Mouse (Mus musculus) heart, embryonic 13.5 days (tissue): ENCODE data around the gene Plekho2. TPM values are rescaled to one million over a fixed set of nuclear protein-coding genes. Genes with fewer than 3 reads are reported as not detected.
A peak's percentile ranks its signal among the peaks of the same experiment; 100 is the strongest.

Experiments
- ATAC-seq: fragments of 200-750 bp; cut with Nextera tagmentation; 2 replicates; pipeline ENCODE4 v1.8.0; 2017; ENCODE audit warnings: moderate TSS enrichment; ENCODE audit not compliant: insufficient number of reproducible peaks, low FRiP score, low TSS enrichment; ENCODE audit errors: extremely low read depth
- H3K27ac ChIP-seq: fragments of 300-500 bp; sonication (generic); replicated peaks from 2 replicates; pipeline ENCODE4 v1.5.1; 2015; ENCODE audit warnings: moderate library complexity, mild to moderate bottlenecking, inconsistent platforms
- H3K27me3 ChIP-seq: fragments of 300-500 bp; sonication (generic); replicated peaks from 2 replicates; pipeline ENCODE4 v1.6.1; 2015; ENCODE audit warnings: mild to moderate bottlenecking, inconsistent platforms
- H3K36me3 ChIP-seq: fragments of 300-500 bp; sonication (generic); 2 replicates; pipeline ENCODE4 v1.6.1; 2015; ENCODE audit warnings: mild to moderate bottlenecking, inconsistent platforms
- H3K4me1 ChIP-seq: fragments of 300-500 bp; sonication (generic); 2 replicates; pipeline ENCODE4 v1.6.1; 2015; ENCODE audit warnings: inconsistent platforms
- H3K4me2 ChIP-seq: fragments of 300-500 bp; sonication (generic); 2 replicates; pipeline ENCODE4 v1.6.1; 2015; ENCODE audit warnings: inconsistent platforms, mild to moderate bottlenecking, moderate library complexity
- H3K4me3 ChIP-seq: fragments of 300-500 bp; sonication (generic); 2 replicates; pipeline ENCODE4 v1.5.1; 2015; ENCODE audit warnings: moderate library complexity, mild to moderate bottlenecking, inconsistent platforms
- H3K9ac ChIP-seq: fragments of 300-500 bp; sonication (generic); 2 replicates; pipeline ENCODE4 v1.6.1; 2015; ENCODE audit warnings: inconsistent platforms, mild to moderate bottlenecking, moderate library complexity
- H3K9me3 ChIP-seq: fragments of 300-500 bp; sonication (generic); 2 replicates; pipeline ENCODE4 v1.6.1; 2016; ENCODE audit warnings: inconsistent platforms
- WGBS: fragments of 180-500 bp; shearing (Covaris S2); methylation state at CpG from one replicate; pipeline ENCODE4 v1.1.7; 2015; ENCODE audit warnings: mixed read lengths; 5-methylcytosine and 5-hydroxymethylcytosine counted together
- polyA plus RNA-seq: library from polyadenylated mRNA; unstranded; fragments of >200 nt; fragmentation: Nextera tagmentation; extraction: Ambion mirVana; gene quantifications from 2 replicates; pipeline ENCODE4 v1.2.1, GENCODE M21; 2015

Plekho2 gene
- polyA plus RNA-seq, 1 experiment from 2014 or later, result 10.7 TPM

DNA sequence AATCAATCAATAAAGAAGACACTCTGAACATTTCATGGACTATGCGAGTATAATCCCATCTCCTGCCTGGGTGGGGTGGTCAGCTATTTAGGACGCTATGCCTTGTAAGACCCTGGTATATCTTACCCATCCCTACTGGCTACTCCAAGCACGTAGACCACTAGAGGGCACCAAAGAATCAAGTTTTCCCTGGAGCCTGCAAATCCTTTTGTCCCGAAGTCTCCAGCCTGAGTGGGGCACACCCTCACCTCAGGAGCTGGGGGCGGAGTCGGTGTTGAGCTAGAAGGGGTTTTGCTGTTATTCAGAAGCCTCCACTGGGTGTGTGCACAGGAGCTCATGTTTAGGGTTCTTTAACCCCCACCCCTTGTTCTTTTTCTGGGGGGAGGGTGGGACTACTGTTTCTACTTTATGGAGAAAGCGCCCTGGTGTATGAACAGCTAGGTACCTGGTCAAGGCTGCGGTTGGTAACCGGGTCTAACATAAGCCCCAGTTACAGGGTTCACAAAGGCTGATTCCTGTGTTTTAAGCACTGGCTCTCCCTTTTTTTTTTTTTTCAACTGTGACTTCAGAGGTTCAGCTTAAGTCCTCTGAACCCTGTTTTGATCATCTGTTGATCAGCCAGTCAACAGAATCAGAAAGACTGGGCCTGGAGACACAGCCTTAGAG lies 25.8 kb upstream of the Plekho2 start:
- peak overlapping the region; percentile 62 for H3K4me2 ChIP-seq
- no peaks in the 10 kb centered on the region for H3K36me3 ChIP-seq
- H3K9me3 ChIP-seq, result no peaks in the 10 kb centered on the region
- ATAC-seq, result 0 out of 2 replicates have a peak, but pooled peaks have one; percentile 53
- no peak overlapping the region for H3K27ac ChIP-seq
- peak overlapping the region; percentile 69 for H3K9ac ChIP-seq
- no peaks in the 10 kb centered on the region for H3K27me3 ChIP-seq
- peak overlapping the region; percentile 27 for H3K4me3 ChIP-seq
- H3K4me1 ChIP-seq, result peaks cover 21% of the 10 kb centered on the region
- WGBS, result 7% methylated on average over 9 of the region's 9 CpGs

DNA sequence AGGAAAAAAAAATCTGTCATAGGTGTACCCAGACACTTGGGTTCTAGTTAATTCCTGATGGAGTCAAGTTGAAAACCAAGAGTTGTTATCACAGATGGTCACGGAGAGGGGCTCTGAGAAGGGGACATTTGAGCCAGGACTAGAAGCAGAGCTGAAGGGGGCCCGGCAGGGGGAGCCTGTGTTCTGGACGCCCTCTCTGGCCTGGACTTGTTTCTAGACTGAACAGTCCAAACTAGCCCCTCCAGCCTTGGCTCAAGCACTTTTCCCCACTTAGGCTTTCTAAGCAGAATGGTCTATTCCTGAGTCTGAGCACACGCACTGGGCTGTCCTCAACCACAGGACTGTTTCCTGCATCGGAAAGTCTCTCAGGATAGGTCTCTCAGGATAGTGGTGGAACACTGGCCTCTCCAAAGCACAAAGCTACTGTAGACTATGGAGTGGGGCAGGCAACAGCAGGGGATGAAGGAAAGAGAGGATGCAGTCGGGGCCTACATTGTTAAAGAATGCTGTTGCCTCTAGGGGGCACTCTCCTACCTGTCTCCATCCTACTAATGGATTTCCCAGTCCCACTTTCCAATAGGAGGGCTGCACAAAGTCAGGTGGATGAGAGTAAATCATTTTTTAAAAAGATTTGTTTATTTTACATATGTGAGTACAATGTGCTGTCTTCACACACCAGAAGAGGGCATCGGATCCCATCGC lies 23.7 kb upstream of the Plekho2 start:
- no peak overlapping the region for H3K4me3 ChIP-seq
- ATAC-seq, result no peak
- H3K4me2 ChIP-seq, result no peak overlapping the region
- H3K36me3 ChIP-seq, result no peaks in the 10 kb centered on the region
- H3K27me3 ChIP-seq, result no peaks in the 10 kb centered on the region
- H3K4me1 ChIP-seq, result peaks cover 21% of the 10 kb centered on the region
- no peaks in the 10 kb centered on the region for H3K9me3 ChIP-seq
- no peak overlapping the region for H3K9ac ChIP-seq
- H3K27ac ChIP-seq, result no peak overlapping the region
- WGBS, result 46% methylated on average over 8 of the region's 8 CpGs

DNA sequence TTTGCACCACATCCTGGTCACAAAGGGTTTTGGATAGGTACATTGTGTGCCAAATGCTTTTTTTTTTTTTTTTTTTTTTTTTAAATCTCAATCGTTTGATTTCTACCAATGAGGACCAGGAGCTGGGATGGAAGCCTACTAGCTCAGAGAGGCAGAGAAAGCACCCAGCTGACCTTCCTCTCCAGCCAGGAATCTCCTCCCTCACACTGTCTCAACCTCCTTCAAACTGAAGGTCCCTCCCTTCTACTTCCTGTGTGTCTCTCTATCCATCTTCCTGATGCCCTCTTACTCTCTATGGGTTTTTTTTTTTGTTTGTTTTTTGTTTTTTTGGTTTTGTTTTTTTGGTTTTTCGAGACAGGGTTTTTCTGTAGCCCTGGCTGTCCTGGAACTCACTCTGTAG lies 21.1 kb upstream of the Plekho2 start:
- H3K27me3 ChIP-seq, result no peaks in the 10 kb centered on the region
- 71% methylated on average over 2 of the region's 2 CpGs for WGBS
- H3K4me1 ChIP-seq, result peaks cover 4% of the 10 kb centered on the region
- no peak overlapping the region for H3K4me3 ChIP-seq
- no peak for ATAC-seq
- H3K4me2 ChIP-seq, result no peak overlapping the region
- no peaks in the 10 kb centered on the region for H3K9me3 ChIP-seq
- H3K9ac ChIP-seq, result no peak overlapping the region
- H3K36me3 ChIP-seq, result peaks cover 1% of the 10 kb centered on the region
- H3K27ac ChIP-seq, result no peak overlapping the region

DNA sequence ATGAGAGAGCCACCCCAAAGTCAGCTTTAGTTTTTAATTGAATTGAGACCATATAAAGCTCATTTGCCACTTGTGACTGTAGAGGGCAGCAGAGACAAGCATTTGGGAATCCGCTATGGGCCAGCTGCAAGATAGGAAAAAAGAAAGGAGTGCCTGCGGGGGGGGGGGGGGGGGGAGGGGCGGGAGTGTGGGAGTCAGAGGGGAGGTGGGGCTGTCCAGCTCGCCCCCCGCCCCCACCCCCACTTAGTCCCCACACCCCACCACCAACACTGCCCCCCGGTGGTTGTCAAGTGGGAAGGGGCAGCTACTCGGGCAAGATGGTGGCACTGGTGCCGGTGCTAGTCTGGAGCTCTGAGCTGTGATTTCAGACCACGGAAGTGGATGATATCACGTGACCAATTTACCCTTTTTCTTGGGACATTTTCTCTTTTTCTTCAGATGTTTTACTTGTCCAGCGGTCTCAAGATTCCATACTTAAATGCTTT lies 19.0 kb upstream of the Plekho2 start:
- WGBS, result 48% methylated on average over 8 of the region's 11 CpGs
- no peak for ATAC-seq

DNA sequence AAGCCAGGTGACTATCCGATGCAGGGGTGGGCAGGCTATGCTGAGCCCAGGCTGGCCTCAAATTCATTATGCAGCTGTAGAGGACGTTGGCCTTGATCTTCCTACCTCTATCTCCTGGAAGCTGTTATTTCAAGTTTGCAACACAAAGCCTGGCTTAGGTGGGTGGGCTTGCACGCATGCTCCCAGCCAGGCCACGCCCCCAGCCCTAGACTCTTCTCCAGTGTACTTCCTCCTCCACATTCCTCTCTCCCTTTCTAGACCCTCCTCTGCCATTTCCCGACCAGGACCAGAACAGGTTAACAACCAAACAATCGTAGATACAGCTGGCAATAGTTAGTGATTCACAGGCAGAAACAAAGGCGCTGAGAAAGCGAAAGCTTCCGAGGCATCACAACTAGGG lies 13.8 kb upstream of the Plekho2 start:
- H3K9ac ChIP-seq, result no peak overlapping the region
- ATAC-seq, result no peak
- no peaks in the 10 kb centered on the region for H3K9me3 ChIP-seq
- H3K27ac ChIP-seq, result no peak overlapping the region
- H3K4me3 ChIP-seq, result no peak overlapping the region
- H3K4me1 ChIP-seq, result peaks cover 11% of the 10 kb centered on the region
- H3K4me2 ChIP-seq, result no peak overlapping the region
- H3K27me3 ChIP-seq, result no peaks in the 10 kb centered on the region
- 83% methylated on average over 9 of the region's 9 CpGs for WGBS
- peaks cover 67% of the 10 kb centered on the region for H3K36me3 ChIP-seq

More for the DNA sequence above, 19.0 kb upstream of the Plekho2 start:
- Histone ChIP-seq H3K9ac (no peak overlapping the region), H3K4me3 (peak overlapping the region; percentile 26), H3K9me3 (no peaks in the 10 kb centered on the region), H3K36me3 (peaks cover 23% of the 10 kb centered on the region), H3K27me3 (no peaks in the 10 kb centered on the region), H3K4me2 (peak overlapping the region; percentile 42), H3K4me1 (no peaks in the 10 kb centered on the region), H3K27ac (no peak overlapping the region)

DNA sequence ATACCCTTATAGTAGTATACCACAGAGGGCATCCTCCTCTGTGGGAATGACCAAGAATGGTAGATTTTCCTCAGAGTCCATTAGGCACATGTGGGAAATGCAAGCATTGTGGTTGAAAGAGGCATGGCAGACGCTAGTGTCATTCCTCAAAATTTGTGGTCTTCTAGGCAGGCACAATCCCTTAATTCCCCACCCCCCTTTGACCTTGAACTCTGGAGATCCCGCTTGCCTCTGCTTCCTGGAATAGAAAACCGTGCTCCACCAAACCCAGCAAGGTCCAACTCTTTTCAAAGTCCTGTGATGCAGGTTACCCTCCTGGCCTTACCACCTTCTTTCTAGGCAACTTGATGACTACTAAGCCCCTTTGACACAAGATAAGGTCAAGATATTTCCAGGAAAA lies 12.9 kb upstream of the Plekho2 start:
- no peak overlapping the region for H3K4me3 ChIP-seq
- no peak overlapping the region for H3K9ac ChIP-seq
- 83% methylated on average over 3 of the region's 3 CpGs for WGBS
- peaks cover 67% of the 10 kb centered on the region for H3K36me3 ChIP-seq
- no peak overlapping the region for H3K27ac ChIP-seq
- no peak overlapping the region for H3K4me2 ChIP-seq
- no peak for ATAC-seq
- no peaks in the 10 kb centered on the region for H3K9me3 ChIP-seq
- H3K4me1 ChIP-seq, result peaks cover 19% of the 10 kb centered on the region
- no peaks in the 10 kb centered on the region for H3K27me3 ChIP-seq

DNA sequence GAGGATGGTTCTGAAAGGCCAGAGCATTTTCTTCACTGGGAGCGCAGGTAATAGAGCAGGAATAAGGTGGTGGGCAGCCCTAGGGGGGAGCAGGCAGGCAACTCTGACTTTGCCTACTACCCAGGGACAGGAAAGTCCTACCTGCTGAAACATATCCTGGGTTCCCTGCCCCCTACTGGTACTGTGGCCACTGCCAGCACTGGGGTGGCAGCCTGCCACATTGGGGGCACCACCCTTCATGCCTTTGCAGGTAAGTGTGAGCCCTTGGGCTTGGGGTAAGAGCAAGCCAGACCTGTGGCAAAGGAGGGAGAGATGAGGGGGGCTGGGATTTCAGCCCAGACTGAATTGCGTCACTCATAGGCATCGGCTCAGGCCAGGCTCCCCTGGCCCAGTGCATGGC lies 9.3 kb upstream of the Plekho2 start:
- Histone ChIP-seq H3K9me3 (no peaks in the 10 kb centered on the region; the same call in 1 of the 2 replicates), H3K4me2 (peak overlapping the region; percentile 95), H3K27ac (no peak overlapping the region), H3K4me3 (peak overlapping the region; percentile 76), H3K36me3 (peaks cover 47% of the 10 kb centered on the region), H3K9ac (peak overlapping the region; percentile 86), H3K4me1 (peaks cover 29% of the 10 kb centered on the region), H3K27me3 (no peaks in the 10 kb centered on the region)
- 86% methylated on average over 3 of the region's 3 CpGs for WGBS
- no peak; the same call in 1 of the 2 replicates for ATAC-seq

DNA sequence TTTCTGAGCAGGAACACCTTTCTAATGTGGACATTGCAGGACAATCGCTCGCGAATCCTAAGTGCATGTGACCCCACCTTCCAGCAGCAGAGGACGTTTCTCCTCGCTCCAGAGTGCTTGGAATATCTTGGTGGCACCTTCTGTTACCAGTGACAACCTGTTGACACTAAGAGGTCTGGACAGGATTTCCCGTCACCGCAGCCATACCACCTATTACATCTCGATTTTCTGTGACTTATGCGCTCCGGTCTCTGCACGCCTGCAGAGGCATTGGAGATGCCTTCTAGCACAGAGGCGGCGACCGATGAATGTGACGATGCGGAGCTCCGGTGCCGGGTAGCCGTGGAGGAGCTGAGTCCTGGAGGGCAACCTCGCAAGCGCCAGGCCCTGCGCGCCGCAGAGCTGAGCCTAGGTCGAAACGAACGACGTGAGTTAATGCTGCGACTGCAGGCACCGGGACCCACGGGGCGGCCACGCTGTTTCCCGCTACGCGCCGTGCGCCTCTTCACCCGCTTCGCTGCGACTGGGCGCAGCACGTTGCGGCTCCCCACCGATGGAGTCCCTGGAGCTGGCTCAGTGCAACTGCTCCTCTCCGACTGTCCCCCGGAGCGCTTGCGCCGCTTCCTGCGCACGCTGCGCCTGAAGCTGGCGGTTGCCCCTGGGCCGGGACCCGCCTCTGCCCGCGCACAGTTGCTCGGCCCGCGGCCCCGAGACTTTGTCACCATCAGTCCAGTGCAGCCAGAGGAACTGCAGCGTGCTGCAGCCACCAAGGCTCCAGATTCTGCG lies 7.9 kb upstream of the Plekho2 start:
- peak; percentile 19; the same call in 1 of the 2 replicates for ATAC-seq
- Histone ChIP-seq H3K27me3 (no peaks in the 10 kb centered on the region), H3K4me2 (peak overlapping the region; percentile 95), H3K27ac (peak overlapping the region; percentile 66), H3K4me1 (peaks cover 32% of the 10 kb centered on the region), H3K36me3 (peaks cover 34% of the 10 kb centered on the region), H3K9me3 (no peaks in the 10 kb centered on the region; the same call in 1 of the 2 replicates), H3K4me3 (peak overlapping the region; percentile 76), H3K9ac (peak overlapping the region; percentile 86)
- under 1% methylated on average over 64 of the region's 64 CpGs for WGBS

DNA sequence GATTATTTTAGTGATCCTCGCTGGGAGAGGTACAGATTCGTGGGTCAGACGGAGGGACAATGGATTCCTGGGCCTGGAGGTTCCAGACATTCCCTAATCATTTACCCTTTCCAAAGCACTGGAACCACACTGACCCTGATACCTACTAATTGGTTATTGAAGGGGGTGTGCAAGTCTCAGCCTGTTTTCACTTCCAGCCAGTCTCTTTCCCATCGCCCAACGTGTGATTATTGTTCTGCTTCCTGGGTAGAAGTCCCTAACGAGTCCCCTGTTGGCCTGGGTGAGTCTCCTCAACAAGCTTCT lies 7.4 kb upstream of the Plekho2 start:
- WGBS, result under 1% methylated on average over 6 of the region's 6 CpGs

DNA sequence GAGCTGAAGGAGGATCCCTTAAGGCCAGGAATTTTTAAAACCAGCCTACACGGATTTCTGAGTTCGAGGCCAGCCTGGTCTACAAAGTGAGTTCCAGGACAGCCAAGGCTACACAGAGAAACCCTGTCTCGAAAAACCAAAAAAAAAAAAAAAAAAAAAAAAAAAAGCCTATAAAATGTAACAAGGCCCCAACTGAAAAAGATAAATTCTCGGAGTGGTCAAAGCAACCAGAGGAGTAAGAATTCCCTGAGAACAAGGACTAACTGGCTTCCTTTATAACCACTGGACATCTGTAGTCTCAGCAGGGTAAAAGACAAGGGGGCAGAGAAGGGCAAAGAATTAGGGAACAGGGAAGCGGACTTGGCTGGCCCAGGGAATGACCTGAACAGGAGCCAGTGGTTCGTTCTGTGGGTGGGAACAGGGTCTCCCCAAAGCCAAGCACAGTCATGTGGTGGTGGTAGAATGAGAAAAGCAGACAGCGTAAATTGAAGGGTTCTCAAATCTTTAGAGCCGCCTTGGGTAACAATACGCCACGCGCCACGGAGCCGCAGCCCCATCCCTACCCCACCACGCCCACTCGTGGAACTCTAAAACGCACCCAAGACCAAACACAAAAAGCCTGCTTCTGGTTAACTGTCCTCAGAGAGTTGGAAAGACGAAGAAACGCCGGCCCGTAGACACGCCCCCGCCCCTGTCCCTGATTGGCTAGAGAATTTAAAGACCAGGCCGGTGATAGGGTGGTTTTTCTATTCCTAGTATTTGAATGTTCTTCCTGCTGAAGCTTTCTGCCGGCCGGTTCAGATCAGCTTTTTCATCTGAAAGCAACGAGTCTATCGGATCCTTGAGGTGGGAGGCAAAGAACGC lies 6.8 kb upstream of the Plekho2 start, which contains the start of gene Pif1:
Gene Pif1, plus strand, starts transcription at position 755 of the 864 bp plus-strand sequence.
- peak within 1 kb of the TSS; percentile 76 for H3K4me3 ChIP-seq
- WGBS, result 9% methylated on average over 28 of the region's 28 CpGs
- H3K36me3 ChIP-seq, result peaks cover 24% of the 10 kb centered on the region
- H3K27me3 ChIP-seq, result no peaks in the 10 kb centered on the region
- 0 out of 2 replicates have a peak, but pooled peaks have one; percentile 39 for ATAC-seq
- H3K4me1 ChIP-seq, result peaks cover 32% of the 10 kb centered on the region
- H3K9me3 ChIP-seq, result no peaks in the 10 kb centered on the region; the same call in 1 of the 2 replicates
- peak within 1 kb of the TSS; percentile 86 for H3K9ac ChIP-seq
- H3K4me2 ChIP-seq, result peak within 1 kb of the TSS; percentile 95
- H3K27ac ChIP-seq, result peak within 1 kb of the TSS; percentile 66

More for the DNA sequence above, 7.4 kb upstream of the Plekho2 start:
- Histone ChIP-seq H3K9ac (peak overlapping the region; percentile 86), H3K4me2 (peak overlapping the region; percentile 95), H3K36me3 (peaks cover 28% of the 10 kb centered on the region), H3K4me3 (peak overlapping the region; percentile 76), H3K27me3 (no peaks in the 10 kb centered on the region), H3K4me1 (peaks cover 32% of the 10 kb centered on the region), H3K9me3 (no peaks in the 10 kb centered on the region; the same call in 1 of the 2 replicates), H3K27ac (peak overlapping the region; percentile 66)
- no peak for ATAC-seq
